Mouse (Mus musculus) embryonic facial prominence, embryonic 12.5 days (tissue): Measurements from ENCODE around the gene Fdps. TPM values are rescaled to one million over a fixed set of nuclear protein-coding genes. Genes with fewer than 3 reads are reported as not detected.

Experiments used
- ATAC-seq: fragments of 200-750 bp; cut with Nextera tagmentation; 2 replicates; pipeline ENCODE4 v1.8.0; 2017; ENCODE audit not compliant: insufficient number of reproducible peaks, insufficient read depth, low FRiP score, low TSS enrichment
- H3K27ac ChIP-seq: fragments of 300-500 bp; sonication (generic); 2 replicates; pipeline ENCODE4 v1.5.1; 2016; ENCODE audit warnings: mild to moderate bottlenecking
- H3K27me3 ChIP-seq: fragments of 300-500 bp; sonication (generic); 2 replicates; pipeline ENCODE4 v1.6.1; 2016; ENCODE audit warnings: mild to moderate bottlenecking, moderate library complexity
- H3K36me3 ChIP-seq: fragments of 300-500 bp; sonication (generic); 2 replicates; pipeline ENCODE4 v1.6.1; 2016; ENCODE audit warnings: mild to moderate bottlenecking
- H3K4me1 ChIP-seq: fragments of 300-500 bp; sonication (generic); 2 replicates; pipeline ENCODE4 v1.6.1; 2016
- H3K4me2 ChIP-seq: fragments of 300-500 bp; sonication (generic); replicated peaks from 2 replicates; pipeline ENCODE4 v1.6.1; 2016; ENCODE audit warnings: mild to moderate bottlenecking, moderate library complexity
- H3K4me3 ChIP-seq: fragments of 300-500 bp; sonication (generic); 2 replicates; pipeline ENCODE4 v1.5.1; 2016; ENCODE audit warnings: mild to moderate bottlenecking
- H3K9ac ChIP-seq: fragments of 300-500 bp; sonication (generic); 2 replicates; pipeline ENCODE4 v1.6.1; 2016; ENCODE audit warnings: mild to moderate bottlenecking, moderate library complexity
- H3K9me3 ChIP-seq: fragments of 300-500 bp; sonication (generic); 2 replicates; pipeline ENCODE4 v1.6.1; 2016; ENCODE audit warnings: mild to moderate bottlenecking, moderate library complexity
- WGBS: fragments of 180-500 bp; shearing (Covaris S2); methylation state at CpG from one replicate; pipeline ENCODE4 v1.1.7; 2016; 5-methylcytosine and 5-hydroxymethylcytosine counted together
- polyA plus RNA-seq: library from polyadenylated mRNA; unstranded; fragments of >200 nt; fragmentation: Nextera tagmentation; extraction: Ambion mirVana; gene quantifications from 2 replicates; pipeline ENCODE4 v1.2.1, GENCODE M21; 2016

The Fdps gene
- polyA plus RNA-seq, 1 experiment from 2014 or later, result 258 TPM

DNA sequence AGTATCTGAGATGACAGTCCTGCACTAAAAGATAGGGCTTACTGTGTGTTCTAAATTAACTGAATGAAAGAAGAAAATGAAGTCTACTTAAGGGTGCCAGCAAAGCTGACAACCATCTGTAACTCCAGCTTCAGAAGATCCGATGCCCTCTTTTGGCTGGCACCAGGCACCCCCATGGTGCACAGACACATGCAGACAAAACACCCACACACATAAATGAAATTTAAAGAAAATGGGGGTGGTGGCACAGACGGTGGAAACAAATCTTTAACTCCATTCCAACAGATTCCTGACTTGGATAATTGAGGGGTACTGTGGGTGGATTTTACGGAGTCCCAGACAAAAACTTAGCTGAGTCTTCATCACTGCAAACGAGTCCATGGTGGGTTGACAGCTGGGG is 30.1 kb upstream of the Fdps start:
- no peaks in the 10 kb centered on the region for H3K9me3 ChIP-seq
- H3K4me2 ChIP-seq, result peak overlapping the region; percentile 63
- H3K9ac ChIP-seq, result 0 out of 2 replicates have a peak overlapping the region, but pooled peaks have one; percentile 48
- peaks cover 9% of the 10 kb centered on the region; the same call in 1 of the 2 replicates for H3K27me3 ChIP-seq
- peak overlapping the region; percentile 33 for H3K4me3 ChIP-seq
- ATAC-seq, result no peak
- peaks cover 6% of the 10 kb centered on the region; the same call in 1 of the 2 replicates for H3K4me1 ChIP-seq
- no peak overlapping the region for H3K27ac ChIP-seq
- 35% methylated on average over 4 of the region's 4 CpGs for WGBS
- H3K36me3 ChIP-seq, result no peaks in the 10 kb centered on the region

DNA sequence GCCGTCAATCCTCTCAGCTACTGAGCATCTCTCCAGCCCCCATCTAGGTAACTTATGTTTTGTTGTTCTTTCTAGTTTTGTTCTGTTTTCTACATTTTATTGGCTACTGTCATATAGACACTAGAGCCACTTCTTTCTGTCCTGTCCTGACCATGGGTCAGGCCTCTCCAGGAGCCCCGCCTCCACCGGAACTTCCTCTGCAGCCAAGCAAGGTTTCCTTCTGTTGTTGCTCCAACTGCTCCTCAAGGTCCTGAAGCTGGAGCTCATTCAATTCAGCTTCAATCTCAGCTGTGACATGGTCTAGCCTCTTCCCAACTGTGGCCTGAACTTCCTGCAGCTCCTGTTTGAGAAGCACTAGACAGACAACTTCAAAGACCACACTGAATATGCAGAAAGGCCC is 28.1 kb upstream of the Fdps start:
- peaks cover 6% of the 10 kb centered on the region; the same call in 1 of the 2 replicates for H3K4me1 ChIP-seq
- H3K4me3 ChIP-seq, result no peak overlapping the region
- H3K4me2 ChIP-seq, result no peak overlapping the region
- 0 out of 2 replicates have a peak, but pooled peaks cover 5% of the 10 kb centered on the region for H3K27me3 ChIP-seq
- no peaks in the 10 kb centered on the region for H3K36me3 ChIP-seq
- H3K27ac ChIP-seq, result no peak overlapping the region
- H3K9me3 ChIP-seq, result no peaks in the 10 kb centered on the region
- no peak for ATAC-seq
- WGBS, result 85% methylated on average over 3 of the region's 3 CpGs
- no peak overlapping the region for H3K9ac ChIP-seq

DNA sequence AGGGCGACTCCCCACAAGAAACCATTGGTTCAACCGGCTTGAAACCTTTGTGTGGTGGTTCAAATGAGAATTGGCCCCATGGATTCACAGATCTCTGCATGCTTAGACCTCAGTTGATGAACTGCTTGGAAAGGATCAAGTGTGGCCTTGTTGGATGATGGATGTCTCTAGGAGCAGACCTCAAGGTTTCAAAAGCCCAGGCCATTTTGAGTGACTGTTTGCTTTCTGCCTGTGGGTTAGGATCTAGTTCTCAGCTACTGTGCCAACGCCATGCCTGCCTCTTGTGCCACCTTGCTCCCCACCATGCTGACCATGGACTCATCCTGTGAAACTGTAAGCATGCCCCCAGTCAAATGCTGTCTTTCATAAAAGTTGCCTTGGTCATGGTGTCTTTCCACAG is 24.2 kb upstream of the Fdps start:
- Histone ChIP-seq H3K27ac (no peak overlapping the region), H3K36me3 (no peaks in the 10 kb centered on the region), H3K4me2 (no peak overlapping the region), H3K9ac (no peak overlapping the region), H3K9me3 (no peaks in the 10 kb centered on the region), H3K4me1 (no peaks in the 10 kb centered on the region), H3K4me3 (no peak overlapping the region), H3K27me3 (no peaks in the 10 kb centered on the region)
- ATAC-seq, result no peak
- WGBS, result 88% methylated on average over 3 of the region's 3 CpGs

DNA sequence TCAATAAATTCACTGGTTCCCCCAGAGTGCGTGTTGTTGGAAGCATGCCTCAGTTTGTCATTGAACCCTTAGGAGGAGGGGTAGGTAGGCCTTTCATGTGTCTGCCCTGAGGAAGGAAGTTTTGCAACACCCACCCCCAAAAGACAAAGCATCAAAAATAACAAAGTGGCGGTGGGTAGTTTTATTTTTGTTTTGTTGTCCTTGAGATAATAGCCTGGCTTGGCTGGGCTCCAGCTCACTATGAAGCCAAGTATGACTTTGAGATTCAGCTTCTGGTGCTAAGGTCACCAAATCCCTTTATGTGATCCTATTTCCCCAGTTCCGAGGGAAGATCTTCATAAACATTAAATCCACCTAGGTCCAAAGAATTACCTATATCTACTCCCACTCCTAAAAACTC is 22.5 kb upstream of the Fdps start:
- H3K27me3 ChIP-seq, result no peaks in the 10 kb centered on the region
- no peaks in the 10 kb centered on the region for H3K36me3 ChIP-seq
- no peaks in the 10 kb centered on the region for H3K9me3 ChIP-seq
- no peak for ATAC-seq
- H3K27ac ChIP-seq, result no peak overlapping the region
- H3K4me2 ChIP-seq, result no peak overlapping the region
- H3K9ac ChIP-seq, result no peak overlapping the region
- 82% methylated on average over 3 of the region's 3 CpGs for WGBS
- H3K4me1 ChIP-seq, result no peaks in the 10 kb centered on the region
- H3K4me3 ChIP-seq, result no peak overlapping the region

DNA sequence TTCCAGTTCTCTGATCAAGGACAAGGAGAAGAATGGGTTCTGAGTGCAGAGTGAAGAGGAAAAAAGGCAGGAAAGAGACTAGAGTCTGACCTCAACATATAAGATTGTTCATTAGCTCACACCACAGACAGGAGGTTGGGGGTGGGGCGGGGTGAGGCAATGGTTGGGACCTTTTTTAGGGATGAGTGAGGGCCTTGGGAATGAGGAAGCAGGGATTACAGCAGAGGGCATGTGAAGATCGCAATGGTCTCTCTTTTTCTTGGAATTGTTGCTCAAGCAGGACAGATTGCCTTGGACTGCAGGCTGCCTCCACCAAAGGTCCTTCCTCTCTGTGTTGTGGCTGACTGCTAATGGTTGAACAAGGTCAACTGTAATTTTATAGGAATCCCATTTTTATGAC is 21.6 kb upstream of the Fdps start:
- H3K4me3 ChIP-seq, result no peak overlapping the region
- H3K9me3 ChIP-seq, result no peaks in the 10 kb centered on the region
- H3K9ac ChIP-seq, result no peak overlapping the region
- no peaks in the 10 kb centered on the region for H3K27me3 ChIP-seq
- ATAC-seq, result no peak
- H3K27ac ChIP-seq, result no peak overlapping the region
- 82% methylated on average over 2 of the region's 2 CpGs for WGBS
- no peaks in the 10 kb centered on the region for H3K36me3 ChIP-seq
- no peaks in the 10 kb centered on the region for H3K4me1 ChIP-seq
- H3K4me2 ChIP-seq, result no peak overlapping the region

DNA sequence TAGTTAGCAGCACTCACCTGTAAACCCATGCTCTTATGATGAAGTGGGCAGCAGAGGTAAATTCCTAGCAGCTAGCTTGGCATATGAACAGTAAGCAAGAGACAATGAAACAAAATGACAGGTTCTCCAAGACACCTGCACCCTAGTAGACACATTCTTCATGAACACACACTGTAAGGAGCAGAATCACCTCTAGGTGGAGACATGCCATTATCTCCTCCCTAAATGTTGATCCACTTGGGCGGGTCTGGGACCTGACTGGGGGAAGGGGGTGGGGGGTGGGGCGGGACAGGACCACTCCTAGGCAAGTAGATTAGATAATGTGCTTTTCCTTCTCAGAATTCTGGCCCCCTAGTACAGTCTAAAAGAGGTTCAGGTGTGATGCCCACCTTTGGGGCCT is 13.8 kb upstream of the Fdps start:
- H3K9ac ChIP-seq, result no peak overlapping the region
- no peak overlapping the region for H3K4me3 ChIP-seq
- H3K4me2 ChIP-seq, result no peak overlapping the region
- no peaks in the 10 kb centered on the region for H3K9me3 ChIP-seq
- 17% methylated on average over 2 of the region's 2 CpGs for WGBS
- H3K4me1 ChIP-seq, result no peaks in the 10 kb centered on the region
- ATAC-seq, result no peak
- no peaks in the 10 kb centered on the region for H3K36me3 ChIP-seq
- H3K27me3 ChIP-seq, result no peaks in the 10 kb centered on the region
- H3K27ac ChIP-seq, result no peak overlapping the region

DNA sequence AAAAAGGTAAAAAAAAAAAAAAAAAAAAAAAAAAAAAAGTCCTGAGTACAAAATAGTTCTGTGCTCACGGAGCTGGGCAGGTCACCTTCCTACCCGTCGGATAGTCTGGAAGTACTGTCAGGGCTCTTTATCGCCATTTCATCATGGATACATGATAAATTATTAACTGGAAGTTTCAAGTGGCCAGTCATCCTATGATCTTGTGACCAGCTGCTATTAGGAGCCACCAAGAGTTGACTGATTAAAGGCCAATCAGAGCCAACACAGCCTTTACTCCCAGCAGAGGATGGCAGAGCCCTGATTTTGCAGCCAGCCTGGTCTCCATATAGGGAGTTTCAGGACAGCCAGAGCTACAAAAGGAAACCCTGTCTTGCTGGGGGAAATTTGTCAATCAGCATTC is 11.3 kb upstream of the Fdps start:
- H3K36me3 ChIP-seq, result no peaks in the 10 kb centered on the region
- H3K9ac ChIP-seq, result no peak overlapping the region
- 82% methylated on average over 4 of the region's 4 CpGs for WGBS
- ATAC-seq, result no peak
- no peaks in the 10 kb centered on the region for H3K4me1 ChIP-seq
- no peaks in the 10 kb centered on the region for H3K27me3 ChIP-seq
- H3K4me2 ChIP-seq, result no peak overlapping the region
- no peak overlapping the region for H3K27ac ChIP-seq
- H3K4me3 ChIP-seq, result no peak overlapping the region
- no peaks in the 10 kb centered on the region for H3K9me3 ChIP-seq

DNA sequence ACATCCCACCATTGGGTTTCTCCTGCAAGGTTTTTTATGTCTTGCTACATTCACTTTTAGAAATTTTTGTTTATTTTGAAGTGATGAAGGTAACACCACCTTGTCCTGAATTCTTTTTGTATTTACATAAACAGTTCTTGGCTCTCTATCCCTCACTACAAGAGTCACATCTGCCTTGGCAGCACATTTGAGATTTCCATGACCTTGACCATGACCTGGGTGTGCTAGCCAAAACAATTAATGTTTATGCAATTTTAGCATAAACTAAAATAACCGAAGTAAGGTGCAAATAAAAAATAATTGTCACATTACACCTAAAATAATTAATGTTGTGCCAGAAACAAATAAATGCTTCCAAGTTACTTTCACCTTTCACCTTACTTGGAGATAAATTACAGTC is 6.4 kb upstream of the Fdps start:
- no peak for ATAC-seq
- 65% methylated on average over 1 of the region's 1 CpGs for WGBS

DNA sequence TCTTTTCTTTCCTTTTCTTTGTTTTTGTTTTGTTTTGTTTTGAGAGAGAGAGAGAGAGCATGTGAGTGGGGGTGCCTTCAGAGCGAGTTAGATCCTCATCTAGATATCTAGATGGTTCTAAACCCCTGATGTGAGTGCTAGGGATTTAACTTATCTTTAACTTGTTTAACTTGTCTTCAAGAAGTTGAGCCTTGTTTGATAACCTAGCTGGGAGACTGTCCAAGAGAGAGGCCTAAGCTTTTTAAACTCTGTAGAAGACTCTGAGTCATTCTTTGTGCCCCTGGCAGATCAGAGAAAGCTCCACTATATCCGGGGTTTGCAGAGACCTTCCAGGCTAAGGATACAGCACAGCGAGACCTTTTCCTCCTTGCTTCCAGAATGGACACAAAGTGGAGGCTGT is 5.8 kb upstream of the Fdps start:
- no peaks in the 10 kb centered on the region for H3K36me3 ChIP-seq
- ATAC-seq, result no peak
- no peak overlapping the region for H3K9ac ChIP-seq
- H3K27ac ChIP-seq, result no peak overlapping the region
- no peaks in the 10 kb centered on the region for H3K4me1 ChIP-seq
- no peaks in the 10 kb centered on the region for H3K27me3 ChIP-seq
- no peaks in the 10 kb centered on the region for H3K9me3 ChIP-seq
- no peak overlapping the region for H3K4me3 ChIP-seq
- 65% methylated on average over 3 of the region's 3 CpGs for WGBS
- H3K4me2 ChIP-seq, result no peak overlapping the region

More for the DNA sequence above, 6.4 kb upstream of the Fdps start:
- Histone ChIP-seq H3K9ac (no peak overlapping the region), H3K9me3 (no peaks in the 10 kb centered on the region), H3K4me1 (no peaks in the 10 kb centered on the region), H3K4me2 (no peak overlapping the region), H3K4me3 (no peak overlapping the region), H3K36me3 (no peaks in the 10 kb centered on the region), H3K27ac (no peak overlapping the region), H3K27me3 (no peaks in the 10 kb centered on the region)

DNA sequence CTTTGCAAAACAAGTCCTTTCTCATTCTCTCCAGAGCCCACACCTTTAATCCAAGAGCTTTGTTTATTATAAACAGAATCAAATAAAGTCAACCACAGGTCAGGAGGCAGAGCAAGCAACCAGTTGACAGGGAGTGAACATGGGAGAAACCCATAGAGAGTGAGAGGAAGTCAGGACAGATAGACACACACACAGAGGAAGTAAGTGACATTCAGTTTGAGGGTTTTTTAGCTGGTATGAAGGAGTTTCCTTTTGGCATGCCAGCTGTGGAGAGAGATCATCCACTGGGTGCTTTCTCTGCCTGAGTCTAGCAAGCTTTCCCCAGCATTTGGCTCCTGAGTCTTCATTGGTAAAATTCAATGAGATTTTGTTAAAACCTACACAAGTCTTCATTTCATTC is 5.1 kb upstream of the Fdps start:
- ATAC-seq, result no peak
- no peak overlapping the region for H3K4me2 ChIP-seq

DNA sequence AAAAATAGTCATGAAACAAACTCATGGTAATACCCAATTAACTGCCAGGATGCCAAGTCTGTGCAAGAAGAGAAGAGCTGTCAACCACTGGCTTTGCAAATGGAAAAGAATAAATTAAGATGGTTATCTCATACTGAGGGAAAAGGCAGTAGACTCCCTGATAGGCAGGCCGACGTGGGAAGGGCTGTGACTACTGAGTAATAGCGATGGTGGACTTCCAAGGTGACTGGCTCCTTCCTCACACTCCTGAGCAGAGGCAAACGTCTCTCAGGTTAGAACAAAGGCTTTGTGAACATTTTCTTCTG is 1.5 kb upstream of the Fdps start:
- Histone ChIP-seq H3K4me3 (no peak overlapping the region), H3K4me1 (peaks cover 22% of the 10 kb centered on the region), H3K27me3 (no peaks in the 10 kb centered on the region), H3K4me2 (no peak overlapping the region), H3K9ac (no peak overlapping the region), H3K27ac (no peak overlapping the region), H3K9me3 (no peaks in the 10 kb centered on the region), H3K36me3 (peaks cover 15% of the 10 kb centered on the region)
- WGBS, result 72% methylated on average over 4 of the region's 4 CpGs
- ATAC-seq, result no peak

More for the DNA sequence above, 5.1 kb upstream of the Fdps start:
- Histone ChIP-seq H3K4me1 (no peaks in the 10 kb centered on the region), H3K27me3 (no peaks in the 10 kb centered on the region), H3K36me3 (no peaks in the 10 kb centered on the region), H3K27ac (no peak overlapping the region), H3K9me3 (no peaks in the 10 kb centered on the region), H3K4me3 (no peak overlapping the region), H3K9ac (no peak overlapping the region)

DNA sequence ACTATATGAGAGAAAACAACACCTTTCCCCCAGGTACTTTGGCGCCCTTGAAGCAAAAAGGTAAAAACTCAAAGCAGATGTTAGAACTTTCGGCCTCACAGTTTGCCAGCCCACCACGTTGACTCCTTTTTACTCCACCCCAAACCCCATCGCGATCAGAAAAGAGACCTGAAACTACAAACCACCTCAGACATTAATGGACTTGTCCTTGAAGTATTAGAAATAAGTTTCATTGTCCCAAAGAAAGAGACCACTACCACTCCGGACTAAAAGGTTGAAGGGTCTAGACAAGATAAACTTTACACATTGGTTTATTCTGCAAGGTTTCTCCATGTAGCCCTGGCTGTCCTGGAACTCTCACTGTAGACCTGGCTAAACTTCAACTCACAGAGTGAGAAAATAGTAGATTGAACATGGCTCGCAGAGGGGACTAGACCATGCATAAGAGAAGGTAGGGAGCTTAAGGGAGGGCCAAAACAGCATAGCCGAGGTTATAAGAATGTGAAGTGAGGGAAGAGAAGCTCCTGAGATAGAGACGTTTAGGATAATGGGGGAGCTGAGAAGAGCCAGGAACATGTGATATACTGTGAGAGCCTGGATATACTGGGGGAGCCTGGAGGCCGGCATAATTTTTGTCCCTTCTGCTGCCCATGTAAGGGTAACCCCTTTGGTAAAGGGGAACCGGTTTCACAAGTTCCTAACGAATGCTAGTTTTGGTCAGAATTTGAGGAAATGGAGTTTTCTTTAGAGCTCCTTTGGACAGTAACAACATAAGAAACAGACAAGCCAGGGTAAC is 934 bp upstream of the Fdps start:
- peaks cover 20% of the 10 kb centered on the region for H3K36me3 ChIP-seq
- no peaks in the 10 kb centered on the region for H3K9me3 ChIP-seq
- peaks cover 22% of the 10 kb centered on the region for H3K4me1 ChIP-seq
- ATAC-seq, result no peak
- WGBS, result 59% methylated on average over 12 of the region's 12 CpGs
- peak overlapping the region; percentile 92 for H3K4me2 ChIP-seq
- peak overlapping the region; percentile 76 for H3K4me3 ChIP-seq
- H3K27me3 ChIP-seq, result no peaks in the 10 kb centered on the region
- H3K9ac ChIP-seq, result no peak overlapping the region
- peak overlapping the region; percentile 60; the same call in 1 of the 2 replicates for H3K27ac ChIP-seq
